Mouse (Mus musculus) cortical plate, adult 2 months (tissue): ENCODE measurements around the gene Ccdc92b.

ENCODE experiments used
- CTCF ChIP-seq: fragments of 200-500 bp; IDR thresholded peaks from 2 replicates; pipeline ENCODE4 v1.5.1; 2011; ENCODE audit warnings: mild to moderate bottlenecking, control low read depth, low read length; ENCODE audit not compliant: insufficient read depth; ENCODE audit errors: extremely low read depth
- POLR2A ChIP-seq: fragments of 200-500 bp; IDR thresholded peaks from 2 replicates; pipeline ENCODE4 v1.6.1; 2011; ENCODE audit warnings: mild to moderate bottlenecking, low read length, control low read depth; ENCODE audit not compliant: insufficient read depth; ENCODE audit errors: extremely low read depth

DNA sequence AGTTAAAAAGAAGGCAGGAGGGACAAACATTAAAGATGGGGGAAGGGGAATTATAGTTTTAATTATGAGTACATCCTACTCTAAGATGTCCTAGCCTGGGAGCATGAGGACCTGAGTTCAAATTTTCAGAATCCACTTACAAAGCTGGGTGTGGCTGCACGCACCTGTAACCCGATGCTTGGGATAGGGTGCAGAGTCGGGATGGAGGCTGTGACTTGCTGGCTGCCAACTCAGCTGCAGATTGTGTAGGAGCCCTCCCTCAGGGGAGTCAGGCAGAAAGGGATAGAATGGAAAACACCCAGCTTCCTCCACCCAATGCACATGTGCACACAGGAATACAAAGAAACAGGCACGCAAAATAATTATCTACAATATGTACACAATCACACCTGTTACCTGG lies 6.0 kb upstream of the Ccdc92b start:
- TF ChIP-seq CTCF, result no peak
- no peak for TF ChIP-seq POLR2A
